Mouse (Mus musculus): Measurements from ENCODE around the gene Stx1b. TPM values are rescaled to one million over a fixed set of nuclear protein-coding genes. Genes with fewer than 3 reads are reported as not detected.

Gene Stx1b
- total and polyA plus RNA-seq, 3 experiments: 0.08 to 0.31 TPM; not detected in 1

GRCm38 (mm10) chr7:127760478-127760877, 63.9 kb downstream of the Stx1b start:
- no peaks in the 10 kb centered on the region for H3K27me3 ChIP-seq (replicated peaks)
- H3K9ac ChIP-seq (ENCODE audit: insufficient read depth, low read depth): no peak overlapping the region
- no peaks in the 10 kb centered on the region for H3K9me3 ChIP-seq (replicated peaks; ENCODE audit: low read length)
- no peaks in the 10 kb centered on the region for H3K79me2 ChIP-seq (replicated peaks; ENCODE audit: control insufficient read depth, extremely low read depth, insufficient read depth, poor library complexity, severe bottlenecking)
- H3K27ac ChIP-seq (ENCODE audit: insufficient read depth, low read depth): no peak overlapping the region
- H3K4me1 ChIP-seq (ENCODE audit: control insufficient read depth in 1 of 2, insufficient read depth in 2 of 2): peaks cover 0 to 38% of the 10 kb centered on the region in 2 experiments; a peak in 2 of 4 replicates
- dilution Hi-C loops (cut with MboI; ENCODE audit: extremely low pct_ligation_motif_present, extremely low pct_unique_long_range_greater_than_20kb, low sequenced_read_pairs): no loop called here
- peaks cover 24 to 67% of the 10 kb centered on the region in 2 experiments for H3K36me3 ChIP-seq (replicated peaks in 1 of 2; ENCODE audit: control insufficient read depth in 1 of 2, insufficient read depth in 1 of 2, low read length in 1 of 2)
- no peak for TF ChIP-seq CTCF (conservative IDR thresholded peaks at IDR 0.05 in 1 of 2, IDR thresholded peaks at IDR 0.05 in 1 of 2; ENCODE audit: low read depth in 2 of 2, low read length in 2 of 2)
- no peak for TF ChIP-seq MAFK (IDR thresholded peaks at IDR 0.05; ENCODE audit: insufficient replicate concordance, low read length)
- TF ChIP-seq TCF12 (IDR thresholded peaks at IDR 0.05; ENCODE audit: low read depth, low read length): no peak
- no peak for TF ChIP-seq MAX (IDR thresholded peaks at IDR 0.05; ENCODE audit: low read length)
- no peak for TF ChIP-seq PAX5 (IDR thresholded peaks at IDR 0.05; ENCODE audit: low read length)
- no peak for TF ChIP-seq ZMIZ1 (IDR thresholded peaks at IDR 0.05; ENCODE audit: low read depth, low read length)
- no peak for TF ChIP-seq ZC3H11A (IDR thresholded peaks at IDR 0.05; ENCODE audit: low read depth, low read length)
- no peak for TF ChIP-seq SMC3 (IDR thresholded peaks at IDR 0.05; ENCODE audit: low read depth, low read length)
- TF ChIP-seq ZNF384 (IDR thresholded peaks at IDR 0.05; ENCODE audit: low read depth, low read length): no peak
- TF ChIP-seq ZKSCAN1 (IDR thresholded peaks at IDR 0.05; ENCODE audit: borderline replicate concordance, low read depth, low read length): no peak
- TF ChIP-seq POLR2A (IDR thresholded peaks at IDR 0.05; ENCODE audit: low read depth, low read length): no peak
- TF ChIP-seq MYC (IDR thresholded peaks at IDR 0.05; ENCODE audit: low read depth, low read length): no peak
- no peak for TF ChIP-seq MXI1 (IDR thresholded peaks at IDR 0.05; ENCODE audit: low read depth, low read length)
- TF ChIP-seq BHLHE40 (IDR thresholded peaks at IDR 0.05; ENCODE audit: low read depth, low read length): no peak
- H3K4me3 ChIP-seq (replicated peaks in 1 of 3; ENCODE audit: low read depth in 2 of 3, low read length in 2 of 3, poor library complexity in 1 of 3): no peak overlapping the region
- no peak overlapping the region for H3K4me2 ChIP-seq (ENCODE audit: insufficient read depth, low read depth, poor library complexity, severe bottlenecking)
- in situ Hi-C loops (cut with MboI; ENCODE audit: low pct_ligation_motif_present, low pct_unique_long_range_greater_than_20kb, low sequenced_read_pairs): loop anchor here (5.0 to 25.0 kb wide), 2 partner anchors 398 to 658 kb away; no protein-coding TSS in a partner anchor
- DNase-seq (ENCODE audit: extremely low read depth): no peak

GRCm38 (mm10) chr7:127759716-127760115, 64.6 kb downstream of the Stx1b start:
- H3K27me3 ChIP-seq (replicated peaks): no peaks in the 10 kb centered on the region
- peaks cover 0 to 38% of the 10 kb centered on the region in 2 experiments; a peak in 2 of 4 replicates for H3K4me1 ChIP-seq (ENCODE audit: control insufficient read depth in 1 of 2, insufficient read depth in 2 of 2)
- H3K4me2 ChIP-seq (ENCODE audit: insufficient read depth, low read depth, poor library complexity, severe bottlenecking): no peak overlapping the region
- H3K36me3 ChIP-seq (replicated peaks in 1 of 2; ENCODE audit: control insufficient read depth in 1 of 2, insufficient read depth in 1 of 2, low read length in 1 of 2): peaks cover 20 to 68% of the 10 kb centered on the region in 2 experiments
- DNase-seq (ENCODE audit: extremely low read depth): no peak
- no peaks in the 10 kb centered on the region for H3K9me3 ChIP-seq (replicated peaks; ENCODE audit: low read length)
- dilution Hi-C loops (cut with MboI; ENCODE audit: extremely low pct_ligation_motif_present, extremely low pct_unique_long_range_greater_than_20kb, low sequenced_read_pairs): no loop called here
- in situ Hi-C loops (cut with MboI; ENCODE audit: low pct_ligation_motif_present, low pct_unique_long_range_greater_than_20kb, low sequenced_read_pairs): loop anchor here (5.0 to 25.0 kb wide), 3 partner anchors 77 to 657 kb away; no protein-coding TSS in a partner anchor
- H3K27ac ChIP-seq (ENCODE audit: insufficient read depth, low read depth): no peak overlapping the region
- no peak overlapping the region for H3K4me3 ChIP-seq (replicated peaks in 1 of 3; ENCODE audit: low read depth in 2 of 3, low read length in 2 of 3, poor library complexity in 1 of 3)
- TF ChIP-seq CHD2 (IDR thresholded peaks at IDR 0.05; ENCODE audit: low read length): no peak
- no peak for TF ChIP-seq SMC3 (IDR thresholded peaks at IDR 0.05; ENCODE audit: low read depth, low read length)
- TF ChIP-seq ZC3H11A (IDR thresholded peaks at IDR 0.05; ENCODE audit: low read depth, low read length): no peak
- TF ChIP-seq POLR2A (IDR thresholded peaks at IDR 0.05; ENCODE audit: low read depth, low read length): no peak
- no peak for TF ChIP-seq IRF4 (IDR thresholded peaks at IDR 0.05; ENCODE audit: low read depth, low read length)
- no peak for TF ChIP-seq KAT2A (IDR thresholded peaks at IDR 0.05; ENCODE audit: insufficient replicate concordance, low read length)
- TF ChIP-seq E2F4 (IDR thresholded peaks at IDR 0.05; ENCODE audit: insufficient replicate concordance, low read depth, low read length): no peak
- TF ChIP-seq CHD1 (IDR thresholded peaks at IDR 0.05; ENCODE audit: low read depth, low read length): no peak
- TF ChIP-seq MAX (IDR thresholded peaks at IDR 0.05; ENCODE audit: low read length): no peak
- TF ChIP-seq EP300 (IDR thresholded peaks at IDR 0.05; ENCODE audit: low read length): no peak
- no peak for TF ChIP-seq USF2 (conservative IDR thresholded peaks at IDR 0.05; ENCODE audit: low read depth, low read length)
- TF ChIP-seq MAZ (IDR thresholded peaks at IDR 0.05; ENCODE audit: low read depth, low read length): no peak
- TF ChIP-seq SIN3A (IDR thresholded peaks at IDR 0.05; ENCODE audit: low read length): no peak
- TF ChIP-seq ZMIZ1 (IDR thresholded peaks at IDR 0.05; ENCODE audit: low read depth, low read length): no peak
- TF ChIP-seq BHLHE40 (IDR thresholded peaks at IDR 0.05; ENCODE audit: low read depth, low read length): no peak
- no peak overlapping the region for H3K9ac ChIP-seq (ENCODE audit: insufficient read depth, low read depth)
- no peaks in the 10 kb centered on the region for H3K79me2 ChIP-seq (replicated peaks; ENCODE audit: control insufficient read depth, extremely low read depth, insufficient read depth, poor library complexity, severe bottlenecking)

Data from CH12.LX (cell line).